ENCODE assay signal across 8 mouse cellular contexts in the genomic region with DNA sequence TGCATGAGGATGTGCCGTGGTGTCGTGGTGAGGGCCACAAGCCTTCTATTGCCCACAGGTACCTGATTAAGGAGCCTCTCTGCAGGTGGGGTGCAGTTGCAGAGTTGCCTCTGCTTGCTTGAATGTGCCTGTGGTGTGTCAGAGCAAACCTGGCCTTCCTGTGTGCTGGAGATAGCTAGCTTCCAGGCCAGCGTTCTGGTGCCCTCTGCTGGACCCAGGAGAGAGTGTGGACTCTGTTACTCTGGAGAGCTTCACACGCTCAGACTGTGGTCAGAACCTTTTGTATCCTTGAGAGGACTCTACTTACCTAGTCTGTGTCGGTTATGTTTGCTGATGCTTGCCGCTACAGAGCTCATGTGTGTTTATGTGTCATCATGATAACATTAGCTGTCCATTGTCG. TPM values are rescaled to one million over a fixed set of nuclear protein-coding genes. Genes with fewer than 3 reads are reported as not detected.
DNase-seq lines count a peak whose midpoint lies in the region; ATAC-seq and TF ChIP-seq lines count a peak whose summit lies in the region.

No protein-coding gene starts in this region.

- no peak overlapping the region for H3K27ac ChIP-seq in MEL (ENCODE audit: control insufficient read depth, low read depth, low read length)
- 0 out of 2 replicates have a peak overlapping the region, but pooled peaks have one; percentile 7 for H3K27ac ChIP-seq in hindbrain, embryonic 12.5 days

- ATAC-seq in frontal cortex, adult (ENCODE audit: low TSS enrichment) = peak; percentile 94
- peak; percentile 68 for ATAC-seq in hindbrain, embryonic 12.5 days (ENCODE audit: low FRiP score)

- TF ChIP-seq CTCF in MEL (IDR thresholded peaks at IDR 0.05 in 2 of 3, conservative IDR thresholded peaks at IDR 0.05 in 1 of 3; ENCODE audit: control insufficient read depth in 1 of 3, insufficient read depth in 1 of 3, low read depth in 2 of 3, low read length in 3 of 3, poor library complexity in 1 of 3, severe bottlenecking in 1 of 3) = peak; percentile 67 to 86 (median 83)

- no peaks in the 10 kb centered on the region for H3K79me2 ChIP-seq in MEL (ENCODE audit: control insufficient read depth, insufficient read depth, low read length, poor library complexity)

- H3K36me3 ChIP-seq in MEL (ENCODE audit: control insufficient read depth in 1 of 2, insufficient read depth in 2 of 2, low read length in 2 of 2) = no peaks in the 10 kb centered on the region
- peaks cover 68% of the 10 kb centered on the region for H3K36me3 ChIP-seq in hindbrain, embryonic 12.5 days

- H3K9ac ChIP-seq in MEL (ENCODE audit: control insufficient read depth, low read depth, low read length, poor library complexity, severe bottlenecking) = no peak overlapping the region
- H3K9ac ChIP-seq in hindbrain, embryonic 12.5 days = no peak overlapping the region

- no peaks in the 10 kb centered on the region for H3K4me1 ChIP-seq in MEL (ENCODE audit: control insufficient read depth in 1 of 2, insufficient read depth in 2 of 2, low read length in 2 of 2)
- H3K4me1 ChIP-seq in hindbrain, embryonic 12.5 days = peaks cover 11% of the 10 kb centered on the region

- DNase-seq in MEL (ENCODE audit: low read depth, low spot score) = peak; percentile 74
- DNase-seq in cerebellum, adult 18-20 months = peak; percentile 85 to 88
- peak; percentile 85 to 86 for DNase-seq in layer of hippocampus, postnatal 10 days (ENCODE audit: low spot score in 2 of 2)
- DNase-seq in lung, postnatal 25 days (ENCODE audit: low spot score) = peak; percentile 85
- DNase-seq in right cerebral cortex, adult 18-20 months = peak; percentile 80
- DNase-seq in urinary bladder, postnatal 14 days (ENCODE audit: low spot score) = peak; percentile 87

- no peak for TF ChIP-seq EP300 in MEL (IDR thresholded peaks at IDR 0.05; ENCODE audit: low read depth in 1 of 2, low read length in 2 of 2)

- no peak for TF ChIP-seq POLR2A in MEL (IDR thresholded peaks at IDR 0.05; ENCODE audit: control insufficient read depth in 1 of 2, insufficient read depth in 1 of 2, low read depth in 1 of 2, low read length in 2 of 2, poor library complexity in 1 of 2)

- no peak overlapping the region for H3K4me2 ChIP-seq in hindbrain, embryonic 12.5 days (replicated peaks)

- H3K27me3 ChIP-seq in MEL (ENCODE audit: control insufficient read depth in 1 of 2, insufficient read depth in 2 of 2, low read length in 2 of 2) = no peaks in the 10 kb centered on the region
- no peaks in the 10 kb centered on the region for H3K27me3 ChIP-seq in hindbrain, embryonic 12.5 days

- peak; percentile 82 for TF ChIP-seq RAD21 in MEL (IDR thresholded peaks at IDR 0.05; ENCODE audit: low read depth, low read length)

- H3K4me3 ChIP-seq in MEL (ENCODE audit: control insufficient read depth in 1 of 2, insufficient read depth in 1 of 2, low read depth in 2 of 2, low read length in 2 of 2) = no peak overlapping the region
- H3K4me3 ChIP-seq in hindbrain, embryonic 12.5 days = no peak overlapping the region

- H3K9me3 ChIP-seq in MEL (replicated peaks; ENCODE audit: insufficient read depth, low read length) = no peaks in the 10 kb centered on the region
- H3K9me3 ChIP-seq in hindbrain, embryonic 12.5 days (replicated peaks) = no peaks in the 10 kb centered on the region

- WGBS in hindbrain, embryonic 12.5 days = 61% methylated on average over 7 of the region's 7 CpGs

TF ChIP-seq in MEL, 35 proteins besides CTCF, POLR2A, EP300 and RAD21:
- peak; percentile 79 for TF ChIP-seq SMC3 (IDR thresholded peaks at IDR 0.05; ENCODE audit: low read depth, low read length)
- TF ChIP-seq ZC3H11A (IDR thresholded peaks at IDR 0.05; ENCODE audit: low read depth, low read length) = peak; percentile 56
- no peak for TF ChIP-seq MXI1 (IDR thresholded peaks at IDR 0.05; ENCODE audit: low read depth, low read length)
- TF ChIP-seq POLR2AphosphoS5 (IDR thresholded peaks at IDR 0.05; ENCODE audit: borderline replicate concordance, low read depth, low read length) = no peak

RNA-seq across cellular contexts. Expression of a gene that starts 14.4 kb away (rescaled TPM):
- total RNA-seq in MEL (2012; rRNA removed) = 10.0 and 12.1 TPM in 2 replicates
- 10 to 100 TPM in 1 of 2 experiments, not detected in 1; 11.7 TPM for polyA plus RNA-seq in MEL (2012; ENCODE audit: insufficient read depth in 1 of 2, insufficient read length in 2 of 2, low read depth in 1 of 2, low replicate concordance in 2 of 2, missing spikeins in 1 of 2)
- polyA plus RNA-seq in hindbrain, embryonic 12.5 days (2016; fragmentation: Nextera tagmentation; extraction: Ambion mirVana) = 42.7 and 43.7 TPM in 2 replicates
- 10 to 100 TPM; 22.7 to 26.5 TPM for total RNA-seq in layer of hippocampus, postnatal 10 days (2021)

RNA-seq across cellular contexts. Expression of a gene that starts 28.4 kb away (rescaled TPM):
- 0.81 and 1.7 TPM in 2 replicates for total RNA-seq in MEL (2012; rRNA removed)
- 1 to 10 TPM in 1 of 2 experiments, not detected in 1; 1.9 TPM for polyA plus RNA-seq in MEL (2012; ENCODE audit: insufficient read depth in 1 of 2, insufficient read length in 2 of 2, low read depth in 1 of 2, low replicate concordance in 2 of 2, missing spikeins in 1 of 2)
- 86.6 and 97.4 TPM in 2 replicates for polyA plus RNA-seq in hindbrain, embryonic 12.5 days (2016; fragmentation: Nextera tagmentation; extraction: Ambion mirVana)
- 10 to 100 TPM; 10.2 to 12.6 TPM for total RNA-seq in layer of hippocampus, postnatal 10 days (2021)
